Mouse (Mus musculus) myocyte (in vitro differentiated cells): ENCODE measurements around the gene Zfp334. TPM values are rescaled to one million over a fixed set of nuclear protein-coding genes. Genes with fewer than 3 reads are reported as not detected.

Source experiments
- H3K27me3 ChIP-seq: one replicate; pipeline ENCODE4 v1.6.1; 2011; ENCODE audit not compliant: control insufficient read depth, insufficient read depth, insufficient read length
- H3K36me3 ChIP-seq: one replicate; pipeline ENCODE4 v1.6.1; 2011; ENCODE audit not compliant: control insufficient read depth, insufficient read depth
- H3K4me2 ChIP-seq: one replicate; pipeline ENCODE4 v1.6.1; 2011; ENCODE audit warnings: low read depth, control low read depth
- H3K4me3 ChIP-seq: one replicate; pipeline ENCODE4 v1.5.1; 2011; ENCODE audit warnings: mild to moderate bottlenecking, control low read depth, moderate library complexity
- H3K79me2 ChIP-seq: one replicate; pipeline ENCODE4 v1.6.1; 2011; ENCODE audit not compliant: control insufficient read depth, insufficient read depth
- H3ac ChIP-seq: one replicate; pipeline ENCODE4 v1.6.1; 2011; ENCODE audit not compliant: control insufficient read depth, insufficient read length
- CEBPB ChIP-seq: IDR thresholded peaks from 2 replicates; pipeline ENCODE4 v1.6.1; 2011; ENCODE audit warnings: mild to moderate bottlenecking, moderate library complexity; ENCODE audit not compliant: poor library complexity, insufficient read depth, severe bottlenecking
- E2F4 ChIP-seq: IDR thresholded peaks from one replicate; pipeline ENCODE4 v1.6.1; 2011; ENCODE audit warnings: mild to moderate bottlenecking, control low read depth, moderate library complexity; ENCODE audit not compliant: insufficient read depth
- MAX ChIP-seq: IDR thresholded peaks from one replicate; pipeline ENCODE4 v1.6.1; 2011; ENCODE audit warnings: low read depth, mild to moderate bottlenecking, control low read depth
- MYOD1 ChIP-seq, 3 experiments: IDR thresholded peaks; one replicate each; pipeline ENCODE4 v1.6.1; 2011; ENCODE audit warnings: control low read depth in 2 of 3, low read depth in 2 of 3, mild to moderate bottlenecking in 2 of 3, moderate library complexity in 1 of 3; ENCODE audit not compliant: insufficient read length in 2 of 3, control insufficient read depth in 1 of 3
- MYOG ChIP-seq, 3 experiments: IDR thresholded peaks; one replicate each; pipeline ENCODE4 v1.6.1; 2011; ENCODE audit warnings: control low read depth in 2 of 3, low read depth in 2 of 3, mild to moderate bottlenecking in 2 of 3; ENCODE audit not compliant: insufficient read length in 2 of 3, control insufficient read depth in 1 of 3, insufficient read depth in 1 of 3
- POLR2A ChIP-seq: IDR thresholded peaks from one replicate; pipeline ENCODE4 v1.6.1; 2011; ENCODE audit warnings: low read depth, mild to moderate bottlenecking, control low read depth, moderate library complexity; ENCODE audit not compliant: insufficient read length
- POLR2AphosphoS2 ChIP-seq: IDR thresholded peaks from one replicate; pipeline ENCODE4 v1.6.1; 2011; ENCODE audit warnings: low read depth, control low read depth; ENCODE audit not compliant: insufficient read length
- REST ChIP-seq: IDR thresholded peaks from one replicate; pipeline ENCODE4 v1.6.1; 2011; ENCODE audit warnings: mild to moderate bottlenecking, control low read depth, moderate library complexity; ENCODE audit not compliant: insufficient read depth, insufficient read length
- SRF ChIP-seq: IDR thresholded peaks from one replicate; pipeline ENCODE4 v1.6.1; 2011; ENCODE audit warnings: low read depth; ENCODE audit not compliant: control insufficient read depth, insufficient read length
- TCF12 ChIP-seq: IDR thresholded peaks from one replicate; pipeline ENCODE4 v1.6.1; 2011; ENCODE audit warnings: mild to moderate bottlenecking, control low read depth; ENCODE audit not compliant: poor library complexity, insufficient read depth, severe bottlenecking
- TCF3 ChIP-seq: IDR thresholded peaks from one replicate; pipeline ENCODE4 v1.6.1; 2011; ENCODE audit warnings: low read depth, control low read depth; ENCODE audit not compliant: insufficient read length
- USF1 ChIP-seq: IDR thresholded peaks from one replicate; pipeline ENCODE4 v1.6.1; 2011; ENCODE audit warnings: low read depth, mild to moderate bottlenecking, control low read depth, moderate library complexity
- polyA plus RNA-seq: library from polyadenylated mRNA; unstranded; fragments of >200 nt; fragmentation: generic; extraction: Trizol; gene quantifications from one replicate; pipeline ENCODE4 v1.2.1, GENCODE M21; 2012; ENCODE audit warnings: missing spikeins

Gene Zfp334
- polyA plus RNA-seq = 1.5 TPM

DNA sequence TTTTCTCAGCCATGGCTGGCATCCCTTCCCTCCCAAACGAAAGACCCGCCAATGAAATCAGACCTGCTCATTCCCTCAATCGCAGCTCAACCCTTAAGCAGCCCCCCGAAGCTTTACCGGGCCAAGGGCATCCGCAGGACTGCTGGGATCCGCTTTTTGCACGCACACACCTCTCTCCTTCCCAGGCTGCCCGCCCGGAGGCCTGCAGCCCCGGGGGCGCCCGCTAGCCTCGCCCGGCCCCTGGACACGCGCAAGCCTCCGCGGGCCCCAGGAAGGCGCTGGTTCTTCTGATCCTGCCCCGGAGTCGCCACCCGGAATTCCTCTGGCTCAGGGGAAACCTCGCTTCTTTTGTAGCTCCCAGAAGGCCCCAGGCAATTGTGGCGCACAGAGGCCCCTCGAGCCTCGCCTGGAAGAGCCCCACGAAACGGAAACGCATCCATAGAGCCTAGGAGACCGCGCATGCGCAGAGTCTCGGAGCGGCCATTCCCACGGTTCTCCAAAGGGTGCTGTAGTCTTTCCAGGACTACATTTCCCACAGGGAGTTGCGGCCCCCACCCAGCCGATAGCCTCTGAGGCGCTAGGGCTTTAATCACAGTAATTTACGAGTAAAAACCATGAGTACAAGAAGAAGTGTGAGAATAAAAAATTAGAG lies at the start of gene Zfp334:
TSS of gene Zfp334 (minus strand) at position 416 of the 652 bp plus-strand sequence.
- TF ChIP-seq TCF3 = no peak
- peak; percentile 43 for TF ChIP-seq POLR2A
- no peak for TF ChIP-seq E2F4

DNA sequence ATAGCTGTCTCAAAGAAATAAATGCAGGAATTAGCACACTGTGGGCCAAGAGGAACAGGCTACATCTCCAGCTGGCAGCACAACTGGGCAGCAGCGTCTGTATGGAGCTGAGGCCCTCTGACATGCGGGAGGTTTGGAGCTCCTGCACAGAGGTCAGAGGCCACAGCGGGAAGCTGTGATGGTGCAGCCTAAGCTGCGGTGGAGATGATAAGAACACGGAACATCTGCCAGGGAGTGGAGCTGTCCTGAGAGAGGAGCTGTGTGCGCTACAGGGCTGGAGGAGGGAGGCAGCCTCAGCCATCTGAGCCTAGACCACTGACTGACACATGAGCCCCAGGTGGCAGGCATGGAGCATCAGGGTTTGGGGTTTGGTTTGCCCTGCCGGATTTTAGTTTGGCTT lies 40.6 kb upstream of the Zfp334 start:
- Histone ChIP-seq H3K4me2 (no peak overlapping the region), H3K79me2 (no peaks in the 10 kb centered on the region), H3ac (no peak overlapping the region), H3K27me3 (peaks cover 40% of the 10 kb centered on the region), H3K36me3 (no peaks in the 10 kb centered on the region), H3K4me3 (no peak overlapping the region)
- TF ChIP-seq TCF12 = no peak
- TF ChIP-seq POLR2AphosphoS2 = no peak
- TF ChIP-seq MAX = no peak
- TF ChIP-seq MYOD1 (IDR thresholded peaks at IDR 0.05; ENCODE audit: control insufficient read depth in 1 of 3, insufficient read length in 2 of 3, low read depth in 2 of 3) = no peak
- no peak for TF ChIP-seq USF1
- no peak for TF ChIP-seq CEBPB
- TF ChIP-seq TCF3 = no peak
- no peak for TF ChIP-seq E2F4
- TF ChIP-seq MYOG (IDR thresholded peaks at IDR 0.05; ENCODE audit: control insufficient read depth in 1 of 3, insufficient read depth in 1 of 3, insufficient read length in 2 of 3, low read depth in 2 of 3) = no peak
- no peak for TF ChIP-seq REST
- TF ChIP-seq SRF = no peak
- no peak for TF ChIP-seq POLR2A

More for the DNA sequence above, at the start of gene Zfp334:
- H3K79me2 ChIP-seq = peaks cover 8% of the 10 kb centered on the region
- H3K36me3 ChIP-seq = peaks cover 6% of the 10 kb centered on the region
- no peaks in the 10 kb centered on the region for H3K27me3 ChIP-seq
- H3ac ChIP-seq = peak within 1 kb of the TSS; percentile 50
- H3K4me2 ChIP-seq = peak within 1 kb of the TSS; percentile 79
- peak within 1 kb of the TSS; percentile 50 for H3K4me3 ChIP-seq

DNA sequence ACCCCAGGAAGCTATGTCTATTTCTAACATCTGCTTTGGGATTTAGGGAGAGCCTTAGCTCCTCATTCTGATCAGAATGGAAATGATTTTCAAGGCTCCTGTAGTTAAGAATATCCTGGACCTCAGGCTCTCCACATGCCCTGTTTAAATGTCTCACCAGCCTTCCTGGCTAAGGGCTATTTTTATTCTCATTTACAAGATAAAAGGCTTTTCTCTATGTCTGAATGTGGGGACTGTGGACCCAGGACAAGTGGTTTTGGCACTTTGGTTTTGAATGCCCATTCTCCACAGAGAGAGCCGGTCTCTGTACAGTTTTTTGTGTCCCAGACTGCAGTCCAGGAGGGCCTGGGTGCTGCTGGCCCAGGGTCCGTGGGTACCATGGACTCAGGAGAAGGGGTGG lies 32.1 kb upstream of the Zfp334 start:
- no peak for TF ChIP-seq MYOG (IDR thresholded peaks at IDR 0.05; ENCODE audit: control insufficient read depth in 1 of 3, insufficient read depth in 1 of 3, insufficient read length in 2 of 3, low read depth in 2 of 3)
- no peak for TF ChIP-seq MAX
- TF ChIP-seq REST = no peak
- TF ChIP-seq SRF = no peak
- TF ChIP-seq USF1 = no peak
- TF ChIP-seq CEBPB = no peak
- TF ChIP-seq MYOD1 (IDR thresholded peaks at IDR 0.05; ENCODE audit: control insufficient read depth in 1 of 3, insufficient read length in 2 of 3, low read depth in 2 of 3) = no peak
- no peak for TF ChIP-seq POLR2A
- no peak for TF ChIP-seq TCF3
- TF ChIP-seq TCF12 = no peak
- TF ChIP-seq POLR2AphosphoS2 = no peak
- TF ChIP-seq E2F4 = no peak
- no peak overlapping the region for H3ac ChIP-seq
- no peaks in the 10 kb centered on the region for H3K79me2 ChIP-seq
- H3K36me3 ChIP-seq = no peaks in the 10 kb centered on the region
- H3K4me3 ChIP-seq = no peak overlapping the region
- peak overlapping the region; percentile 12 for H3K4me2 ChIP-seq
- peaks cover 19% of the 10 kb centered on the region for H3K27me3 ChIP-seq

DNA sequence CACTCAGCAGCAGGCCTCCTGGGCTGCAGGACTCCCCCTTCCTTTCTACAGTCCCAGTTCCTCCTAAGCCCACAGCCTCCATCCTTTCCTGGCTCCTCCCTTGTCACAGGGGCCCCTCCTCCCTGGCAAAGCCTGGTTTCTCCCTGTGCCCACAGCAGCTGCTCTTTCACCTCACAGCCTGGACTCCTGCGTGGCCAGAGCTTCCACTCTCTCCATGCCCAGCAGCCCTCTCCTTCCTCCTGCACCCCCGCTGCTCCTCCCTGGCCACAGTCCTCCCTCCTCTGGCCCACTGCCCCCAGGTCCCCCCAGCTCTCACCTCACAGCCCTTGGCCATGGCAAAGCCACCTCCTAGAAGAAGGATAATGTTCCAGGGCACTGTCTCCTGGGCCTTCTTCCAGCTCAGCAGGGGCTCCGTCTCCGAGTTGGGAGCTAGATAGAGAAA lies 31.6 kb upstream of the Zfp334 start:
- no peak for TF ChIP-seq POLR2A
- TF ChIP-seq E2F4 = no peak
- no peak for TF ChIP-seq POLR2AphosphoS2
- no peak for TF ChIP-seq USF1
- no peak for TF ChIP-seq REST
- TF ChIP-seq MYOD1 (IDR thresholded peaks at IDR 0.05; ENCODE audit: control insufficient read depth in 1 of 3, insufficient read length in 2 of 3, low read depth in 2 of 3) = peak in 2 of 3 experiments; percentile 34 to 50
- TF ChIP-seq MYOG (IDR thresholded peaks at IDR 0.05; ENCODE audit: control insufficient read depth in 1 of 3, insufficient read depth in 1 of 3, insufficient read length in 2 of 3, low read depth in 2 of 3) = peak in 2 of 3 experiments; percentile 39 to 43
- H3K4me3 ChIP-seq = no peak overlapping the region
- no peaks in the 10 kb centered on the region for H3K36me3 ChIP-seq
- H3K79me2 ChIP-seq = no peaks in the 10 kb centered on the region
- H3ac ChIP-seq = no peak overlapping the region
- peak overlapping the region; percentile 6 for H3K4me2 ChIP-seq
- peaks cover 23% of the 10 kb centered on the region for H3K27me3 ChIP-seq

DNA sequence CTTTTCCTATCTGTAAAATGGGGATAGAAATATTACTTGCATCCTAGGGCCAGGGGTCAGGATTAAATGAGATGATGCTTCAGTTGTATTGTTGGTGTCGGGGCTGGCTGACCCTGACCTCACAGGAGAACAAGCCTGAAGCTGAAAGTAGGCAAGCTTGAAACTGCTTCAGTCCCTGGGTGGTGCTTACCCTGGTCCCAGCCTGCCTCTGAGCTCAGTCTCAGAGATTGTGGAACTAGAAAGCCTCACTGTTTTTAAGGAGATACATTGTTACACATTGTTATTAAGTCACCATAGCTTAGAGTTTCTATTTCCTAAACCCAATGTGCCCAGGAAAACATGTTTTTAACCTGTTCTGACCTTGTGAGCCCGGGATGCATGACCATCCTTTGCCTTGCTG lies 30.5 kb upstream of the Zfp334 start:
- no peak overlapping the region for H3ac ChIP-seq
- peaks cover 28% of the 10 kb centered on the region for H3K27me3 ChIP-seq
- H3K4me2 ChIP-seq = no peak overlapping the region
- no peak overlapping the region for H3K4me3 ChIP-seq
- TF ChIP-seq TCF3 = no peak
- TF ChIP-seq MYOG (IDR thresholded peaks at IDR 0.05; ENCODE audit: control insufficient read depth in 1 of 3, insufficient read depth in 1 of 3, insufficient read length in 2 of 3, low read depth in 2 of 3) = no peak
- no peak for TF ChIP-seq POLR2A
- no peak for TF ChIP-seq MYOD1 (IDR thresholded peaks at IDR 0.05; ENCODE audit: control insufficient read depth in 1 of 3, insufficient read length in 2 of 3, low read depth in 2 of 3)
- TF ChIP-seq USF1 = no peak
- TF ChIP-seq POLR2AphosphoS2 = no peak
- TF ChIP-seq E2F4 = no peak
- TF ChIP-seq CEBPB = no peak
- no peaks in the 10 kb centered on the region for H3K79me2 ChIP-seq
- no peaks in the 10 kb centered on the region for H3K36me3 ChIP-seq
